Mouse (Mus musculus) frontal cortex, postnatal 14 days (tissue): ENCODE results near the gene Invs.

Source experiments
- DNase-seq, 2 experiments: peaks; one replicate each; pipeline ENCODE4 v3.0.0; 2022; ENCODE audit warnings: low spot score in 2 of 2

The Invs gene

GRCm38 (mm10) chr4:48454106-48454773, 174.7 kb downstream of the Invs start:
- DNase-seq: no peak

- no peak for DNase-seq
These were observed 178.9 kb downstream of the Invs start for GRCm38 (mm10) chr4:48458436-48458835.

GRCm38 (mm10) chr4:48461060-48461459, 181.5 kb downstream of the Invs start:
- DNase-seq: no peak

- no peak for DNase-seq
These were observed 191.4 kb downstream of the Invs start for GRCm38 (mm10) chr4:48470977-48471376.

GRCm38 (mm10) chr4:48472052-48472791, 192.7 kb downstream of the Invs start:
- no peak for DNase-seq

- DNase-seq: peak; percentile 71 to 80
These were observed 193.5 kb downstream of the Invs start, which contains the start of gene Tex10 for GRCm38 (mm10) chr4:48472792-48473650. Tex10 (minus strand) TSS chr4:48473459.

- DNase-seq: no peak
These were observed 194.1 kb downstream of the Invs start for GRCm38 (mm10) chr4:48473651-48474011.

GRCm38 (mm10) chr4:48481287-48481686, 201.7 kb downstream of the Invs start:
- peak in 1 of 2 experiments; percentile 10 for DNase-seq
